Comparison of ENCODE assay signal across 7 mouse cellular contexts in the genomic region with DNA sequence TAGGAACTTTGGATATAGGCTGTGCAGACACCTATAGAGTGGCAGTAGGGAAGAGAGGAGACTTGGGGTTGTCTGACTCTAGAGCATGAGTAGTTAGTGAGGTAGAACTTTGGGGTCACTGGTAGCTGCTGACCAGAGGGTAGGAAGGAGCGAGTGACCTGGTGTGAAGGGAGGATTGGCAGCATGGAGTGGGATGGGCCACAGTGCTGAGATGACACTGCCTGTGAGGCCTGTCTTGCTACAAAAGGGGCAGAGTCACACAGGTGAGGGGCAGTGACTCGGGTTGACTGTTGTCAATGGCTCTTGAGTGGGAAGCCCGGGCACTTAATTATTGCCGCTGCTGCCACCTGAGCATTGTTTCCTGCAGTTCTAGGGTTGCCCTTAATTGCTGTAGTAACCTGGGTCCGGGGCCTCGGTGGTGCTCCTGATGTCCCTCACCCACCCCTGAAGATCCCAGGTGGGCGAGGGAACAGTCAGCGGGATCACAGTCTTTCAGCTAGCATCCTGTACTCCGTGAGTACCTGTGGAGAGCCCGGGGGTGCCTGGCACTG. TPM values are rescaled to one million over a fixed set of nuclear protein-coding genes. Genes with fewer than 3 reads are reported as not detected.
DNase-seq lines count a peak whose midpoint lies in the region; ATAC-seq and TF ChIP-seq lines count a peak whose summit lies in the region.

No protein-coding gene starts in this region.

- peak overlapping the region; percentile 92 for H3K9ac ChIP-seq in lung, postnatal 0 days (replicated peaks; ENCODE audit: low read depth)
- H3K9ac ChIP-seq in forebrain, embryonic 13.5 days: peak overlapping the region; percentile 92
- H3K9ac ChIP-seq in limb, embryonic 13.5 days: peak overlapping the region; percentile 90
- H3K9ac ChIP-seq in stomach, embryonic 15.5 days: peak overlapping the region; percentile 96; the same call in 1 of the 2 replicates

- H3K4me1 ChIP-seq in lung, postnatal 0 days (ENCODE audit: insufficient read depth, low read depth, low read length): no peaks in the 10 kb centered on the region
- peaks cover 42% of the 10 kb centered on the region for H3K4me1 ChIP-seq in forebrain, embryonic 13.5 days
- H3K4me1 ChIP-seq in limb, embryonic 13.5 days: peaks cover 37% of the 10 kb centered on the region
- peaks cover 37% of the 10 kb centered on the region for H3K4me1 ChIP-seq in stomach, embryonic 15.5 days

- 0 out of 2 replicates have a peak, but pooled peaks cover 4% of the 10 kb centered on the region for H3K36me3 ChIP-seq in lung, postnatal 0 days (ENCODE audit: insufficient read depth, low read length)
- peaks cover 32% of the 10 kb centered on the region for H3K36me3 ChIP-seq in forebrain, embryonic 13.5 days (ENCODE audit: poor library complexity, severe bottlenecking)
- peaks cover 18% of the 10 kb centered on the region for H3K36me3 ChIP-seq in limb, embryonic 13.5 days
- peaks cover 15% of the 10 kb centered on the region for H3K36me3 ChIP-seq in stomach, embryonic 15.5 days

- H3K4me3 ChIP-seq in lung, postnatal 0 days (ENCODE audit: low read depth, low read length): peak overlapping the region; percentile 71
- peak overlapping the region; percentile 78 for H3K4me3 ChIP-seq in forebrain, embryonic 13.5 days
- peak overlapping the region; percentile 82 for H3K4me3 ChIP-seq in limb, embryonic 13.5 days
- peak overlapping the region; percentile 74 for H3K4me3 ChIP-seq in stomach, embryonic 15.5 days (replicated peaks)

- DNase-seq in lung, postnatal 0 days (ENCODE audit: low spot score): no peak
- no peak for DNase-seq in lung, postnatal 25 days (ENCODE audit: low spot score)
- no peak for DNase-seq in natural killer cell, adult 2 months (ENCODE audit: low spot score in 2 of 2)
- DNase-seq in retina, postnatal 1 day: no peak

- no peaks in the 10 kb centered on the region for H3K27me3 ChIP-seq in lung, postnatal 0 days (replicated peaks; ENCODE audit: insufficient read depth, low read length)
- no peaks in the 10 kb centered on the region for H3K27me3 ChIP-seq in forebrain, embryonic 13.5 days
- H3K27me3 ChIP-seq in limb, embryonic 13.5 days: peaks cover 7% of the 10 kb centered on the region
- H3K27me3 ChIP-seq in stomach, embryonic 15.5 days (replicated peaks): no peaks in the 10 kb centered on the region

- no peak for TF ChIP-seq EP300 in lung, postnatal 0 days (IDR thresholded peaks at IDR 0.05)

- H3K27ac ChIP-seq in lung, postnatal 0 days (ENCODE audit: low read length): no peak overlapping the region
- no peak overlapping the region for H3K27ac ChIP-seq in forebrain, embryonic 13.5 days
- no peak overlapping the region for H3K27ac ChIP-seq in limb, embryonic 13.5 days
- no peak overlapping the region for H3K27ac ChIP-seq in stomach, embryonic 15.5 days

- TF ChIP-seq CTCF in lung, postnatal 0 days (IDR thresholded peaks at IDR 0.05): no peak

- no peaks in the 10 kb centered on the region for H3K9me3 ChIP-seq in lung, postnatal 0 days (ENCODE audit: low read length)
- H3K9me3 ChIP-seq in forebrain, embryonic 13.5 days (replicated peaks): no peaks in the 10 kb centered on the region
- no peaks in the 10 kb centered on the region for H3K9me3 ChIP-seq in limb, embryonic 13.5 days
- H3K9me3 ChIP-seq in stomach, embryonic 15.5 days: no peaks in the 10 kb centered on the region

- peak overlapping the region; percentile 68 for H3K4me2 ChIP-seq in lung, postnatal 0 days (replicated peaks; ENCODE audit: low read depth, low read length)
- peak overlapping the region; percentile 90 for H3K4me2 ChIP-seq in forebrain, embryonic 13.5 days
- peak overlapping the region; percentile 100 for H3K4me2 ChIP-seq in limb, embryonic 13.5 days (replicated peaks)
- peak overlapping the region; percentile 94 for H3K4me2 ChIP-seq in stomach, embryonic 15.5 days

- 55% methylated on average over 9 of the region's 10 CpGs for WGBS in lung, postnatal 0 days
- WGBS in forebrain, embryonic 13.5 days: 81% methylated on average over 10 of the region's 10 CpGs
- 72% methylated on average over 10 of the region's 10 CpGs for WGBS in limb, embryonic 13.5 days
- WGBS in stomach, embryonic 15.5 days: 74% methylated on average over 10 of the region's 10 CpGs

- ATAC-seq in lung, postnatal 0 days: no peak
- ATAC-seq in forebrain, embryonic 13.5 days: no peak
- ATAC-seq in limb, embryonic 13.5 days (ENCODE audit: low FRiP score, low read depth): no peak
- no peak for ATAC-seq in stomach, embryonic 15.5 days (ENCODE audit: insufficient read depth, low FRiP score, low read depth)

RNA-seq across cellular contexts. Expression of gene Oaz1, which starts 1.5 kb away (rescaled TPM):
- 1,344 and 1,416 TPM in 2 replicates for polyA plus RNA-seq in lung, postnatal 0 days (2015; fragmentation: Nextera tagmentation; extraction: Ambion mirVana)
- polyA plus RNA-seq in forebrain, embryonic 13.5 days (2015; fragmentation: Nextera tagmentation; extraction: Ambion mirVana): 1,581 and 1,699 TPM in 2 replicates
- 1,885 and 1,910 TPM in 2 replicates for polyA plus RNA-seq in limb, embryonic 13.5 days (2015; fragmentation: Nextera tagmentation; extraction: Ambion mirVana)
- 1,556 and 1,602 TPM in 2 replicates for polyA plus RNA-seq in stomach, embryonic 15.5 days (2015; fragmentation: Nextera tagmentation; extraction: Ambion mirVana)

RNA-seq across cellular contexts. Expression of gene Jsrp1, which starts 14.6 kb away (rescaled TPM):
- 0.25 TPM in 1 of 2 replicates, not detected in the other for polyA plus RNA-seq in lung, postnatal 0 days (2015; fragmentation: Nextera tagmentation; extraction: Ambion mirVana)
- 0.26 TPM in 1 of 2 replicates, not detected in the other for polyA plus RNA-seq in forebrain, embryonic 13.5 days (2015; fragmentation: Nextera tagmentation; extraction: Ambion mirVana)
- polyA plus RNA-seq in limb, embryonic 13.5 days (2015; fragmentation: Nextera tagmentation; extraction: Ambion mirVana): 4.5 and 5.2 TPM in 2 replicates
- 1.0 and 1.4 TPM in 2 replicates for polyA plus RNA-seq in stomach, embryonic 15.5 days (2015; fragmentation: Nextera tagmentation; extraction: Ambion mirVana)

RNA-seq across cellular contexts. Expression of gene Lingo3, which starts 15.9 kb away (rescaled TPM):
- polyA plus RNA-seq in lung, postnatal 0 days (2015; fragmentation: Nextera tagmentation; extraction: Ambion mirVana): not detected in 2 replicates
- polyA plus RNA-seq in forebrain, embryonic 13.5 days (2015; fragmentation: Nextera tagmentation; extraction: Ambion mirVana): 1.7 and 2.0 TPM in 2 replicates
- polyA plus RNA-seq in limb, embryonic 13.5 days (2015; fragmentation: Nextera tagmentation; extraction: Ambion mirVana): 0.92 and 1.3 TPM in 2 replicates
- polyA plus RNA-seq in stomach, embryonic 15.5 days (2015; fragmentation: Nextera tagmentation; extraction: Ambion mirVana): 0.24 TPM in 2 replicates

RNA-seq across cellular contexts. Expression of gene Amh, which starts 22.9 kb away (rescaled TPM):
- 0.07 TPM in 1 of 2 replicates, not detected in the other for polyA plus RNA-seq in lung, postnatal 0 days (2015; fragmentation: Nextera tagmentation; extraction: Ambion mirVana)
- polyA plus RNA-seq in forebrain, embryonic 13.5 days (2015; fragmentation: Nextera tagmentation; extraction: Ambion mirVana): 0.13 TPM in 1 of 2 replicates, not detected in the other
- polyA plus RNA-seq in limb, embryonic 13.5 days (2015; fragmentation: Nextera tagmentation; extraction: Ambion mirVana): not detected in 2 replicates
- polyA plus RNA-seq in stomach, embryonic 15.5 days (2015; fragmentation: Nextera tagmentation; extraction: Ambion mirVana): not detected in 2 replicates

RNA-seq across cellular contexts. Expression of gene Lsm7, which starts 27.1 kb away (rescaled TPM):
- 129 and 138 TPM in 2 replicates for polyA plus RNA-seq in lung, postnatal 0 days (2015; fragmentation: Nextera tagmentation; extraction: Ambion mirVana)
- polyA plus RNA-seq in forebrain, embryonic 13.5 days (2015; fragmentation: Nextera tagmentation; extraction: Ambion mirVana): 291 and 325 TPM in 2 replicates
- 310 and 314 TPM in 2 replicates for polyA plus RNA-seq in limb, embryonic 13.5 days (2015; fragmentation: Nextera tagmentation; extraction: Ambion mirVana)
- polyA plus RNA-seq in stomach, embryonic 15.5 days (2015; fragmentation: Nextera tagmentation; extraction: Ambion mirVana): 245 and 261 TPM in 2 replicates
